In the genomic region with DNA sequence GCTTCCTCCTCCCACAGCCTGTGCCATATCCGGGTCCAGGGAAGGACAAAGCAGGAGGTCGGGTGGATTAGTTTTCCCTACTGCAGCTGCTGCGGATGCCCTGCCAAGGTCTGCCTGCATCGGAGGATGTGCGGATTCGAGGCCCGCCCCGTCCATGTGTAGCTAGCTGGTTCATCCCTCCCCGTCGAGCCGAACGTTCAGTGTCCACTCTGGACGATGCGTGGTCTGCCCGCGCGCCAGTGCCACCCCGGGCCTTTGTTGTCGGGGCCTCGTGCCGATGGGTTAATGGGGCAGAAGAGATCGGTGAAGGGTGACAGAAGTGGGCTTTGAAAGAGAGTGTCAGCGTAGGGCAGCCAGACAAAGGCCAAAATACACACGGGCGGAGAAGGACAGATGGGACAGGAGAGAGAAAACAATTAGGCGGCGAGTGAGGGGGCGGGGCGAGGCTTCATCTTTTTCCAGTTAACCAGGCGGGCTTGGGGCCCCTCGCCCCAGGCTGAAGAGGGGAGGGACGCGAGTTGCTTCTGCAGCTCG, we compare ENCODE assay signal across 8 mouse cellular contexts. TPM values are rescaled to one million over a fixed set of nuclear protein-coding genes. Genes with fewer than 3 reads are reported as not detected.
DNase-seq lines count a peak whose midpoint lies in the region; ATAC-seq lines count a peak whose summit lies in the region.

No protein-coding gene starts in this region.

- WGBS in embryonic facial prominence, embryonic 14.5 days: under 1% methylated on average over 33 of the region's 34 CpGs

- DNase-seq in left cerebral cortex, postnatal 4 days: peak; percentile 89
- DNase-seq in left cerebral cortex, adult 11 months (ENCODE audit: low spot score): no peak
- DNase-seq in embryonic facial prominence, embryonic 14.5 days (ENCODE audit: low spot score): peak; percentile 60
- peak; percentile 53 for DNase-seq in testis, postnatal 10 days (ENCODE audit: low spot score)
- no peak for DNase-seq in gastrocnemius, postnatal 36 days
- DNase-seq in spleen, postnatal 36 days (ENCODE audit: low spot score in 2 of 2): no peak
- DNase-seq in lung, postnatal 10 days: no peak

- ATAC-seq in embryonic facial prominence, embryonic 14.5 days (ENCODE audit: low read depth): peak; percentile 56; the same call in 1 of the 2 replicates
- peak; percentile 37; the same call in 1 of the 2 replicates for ATAC-seq in megakaryocyte progenitor cell, adult 5-6 weeks (replicated peaks; ENCODE audit: poor library complexity)

- peak overlapping the region; percentile 25; the same call in 1 of the 2 replicates for H3K4me2 ChIP-seq in embryonic facial prominence, embryonic 14.5 days (ENCODE audit: low read depth, low read length)

- intact Hi-C loops in left cerebral cortex, postnatal 4 days (cut with DNase I): loop anchor here (10.0 kb wide), 2 partner anchors 129 to 219 kb away; no protein-coding TSS in a partner anchor
- intact Hi-C loops in gastrocnemius, postnatal 36 days (cut with DNase I): loop anchor here (5.0 kb wide), 1 partner anchor 217 kb away; no protein-coding TSS in a partner anchor

- H3K9ac ChIP-seq in embryonic facial prominence, embryonic 14.5 days (ENCODE audit: low read depth, low read length): no peak overlapping the region

- peak overlapping the region; percentile 10 for H3K4me3 ChIP-seq in embryonic facial prominence, embryonic 14.5 days (ENCODE audit: low read depth, low read length)

- no peaks in the 10 kb centered on the region for H3K9me3 ChIP-seq in embryonic facial prominence, embryonic 14.5 days (ENCODE audit: control insufficient read depth, low read length)

- no peak overlapping the region for H3K27ac ChIP-seq in embryonic facial prominence, embryonic 14.5 days (replicated peaks; ENCODE audit: low read depth, low read length)

- H3K4me1 ChIP-seq in embryonic facial prominence, embryonic 14.5 days (ENCODE audit: control insufficient read depth, insufficient read depth, low read length): no peaks in the 10 kb centered on the region

- peaks cover 80% of the 10 kb centered on the region for H3K27me3 ChIP-seq in embryonic facial prominence, embryonic 14.5 days (replicated peaks; ENCODE audit: control insufficient read depth, insufficient read depth, low read length)

- no peaks in the 10 kb centered on the region for H3K36me3 ChIP-seq in embryonic facial prominence, embryonic 14.5 days (ENCODE audit: control insufficient read depth, insufficient read depth, low read length)

RNA-seq across cellular contexts. Expression of a gene that starts 7.8 kb away (rescaled TPM):
- under 1 TPM in 1 of 2 experiments, not detected in 1; 0.64 TPM for total RNA-seq in left cerebral cortex, postnatal 4 days (2021)
- 2.5 and 2.9 TPM in 2 replicates for polyA plus RNA-seq in embryonic facial prominence, embryonic 14.5 days (2014; fragmentation: Nextera tagmentation; extraction: Ambion mirVana)
- not detected in 2 replicates for total RNA-seq in megakaryocyte progenitor cell, adult 5-6 weeks (2015)
- not detected in 2 replicates for total RNA-seq in megakaryocyte progenitor cell, adult 5-6 weeks (2017)
- not detected for total RNA-seq in gastrocnemius, postnatal 36 days (2021)

RNA-seq across cellular contexts. Expression of a gene that starts 51.1 kb away (rescaled TPM):
- total RNA-seq in left cerebral cortex, postnatal 4 days (2021): 10 to 100 TPM; 58.7 to 60.3 TPM
- polyA plus RNA-seq in embryonic facial prominence, embryonic 14.5 days (2014; fragmentation: Nextera tagmentation; extraction: Ambion mirVana): 5.4 and 10.8 TPM in 2 replicates
- 15.8 and 18.8 TPM in 2 replicates for total RNA-seq in megakaryocyte progenitor cell, adult 5-6 weeks (2015)
- 11.1 and 20.2 TPM in 2 replicates for total RNA-seq in megakaryocyte progenitor cell, adult 5-6 weeks (2017)
- total RNA-seq in gastrocnemius, postnatal 36 days (2021): 1 to 10 TPM; 6.9 to 7.6 TPM

Comparison
In these comparisons a context has a peak if more than half of its experiments do, and no peak if none do; other contexts are left out.
1. DNase-seq: peak in left cerebral cortex, postnatal 4 days (single experiment), embryonic facial prominence, embryonic 14.5 days (single experiment) and testis, postnatal 10 days (single experiment); none in left cerebral cortex, adult 11 months (single experiment), gastrocnemius, postnatal 36 days (0 of 2), spleen, postnatal 36 days (0 of 2) and lung, postnatal 10 days (single experiment).